Mouse (Mus musculus): ENCODE data around the gene Thada.

The Thada gene

GRCm38 (mm10) chr17:84465753-84466608 lies at the start of gene Thada:
TSS of gene Thada (minus strand) at chr17:84466205.
- DNase-seq (ENCODE audit: low read depth, low spot score) = peak; percentile 94

GRCm38 (mm10) chr17:84512516-84513085 lies 46.6 kb upstream of the Thada start:
- no peak for DNase-seq (ENCODE audit: low read depth, low spot score)

- DNase-seq (ENCODE audit: low read depth, low spot score) = peak; percentile 76
Measured at GRCm38 (mm10) chr17:84511682-84512515, 45.9 kb upstream of the Thada start, which contains the start of gene Plekhh2. TSS of gene Plekhh2 (plus strand) at chr17:84511895.

- DNase-seq (ENCODE audit: low read depth, low spot score) = no peak
Measured at GRCm38 (mm10) chr17:84510961-84511639, 45.1 kb upstream of the Thada start.

- no peak for DNase-seq (ENCODE audit: low read depth, low spot score)
Measured at GRCm38 (mm10) chr17:84510355-84510754, 44.4 kb upstream of the Thada start.

- DNase-seq (ENCODE audit: low read depth, low spot score) = no peak
Measured at GRCm38 (mm10) chr17:84509176-84509575, 43.2 kb upstream of the Thada start.

GRCm38 (mm10) chr17:84508736-84509135 lies 42.7 kb upstream of the Thada start:
- no peak for DNase-seq (ENCODE audit: low read depth, low spot score)

- DNase-seq (ENCODE audit: low read depth, low spot score) = no peak
Measured at GRCm38 (mm10) chr17:84505922-84506321, 39.9 kb upstream of the Thada start.

GRCm38 (mm10) chr17:84502341-84502740 lies 36.3 kb upstream of the Thada start:
- no peak for DNase-seq (ENCODE audit: low read depth, low spot score)

GRCm38 (mm10) chr17:84498639-84499038 lies 32.6 kb upstream of the Thada start:
- no peak for DNase-seq (ENCODE audit: low read depth, low spot score)

GRCm38 (mm10) chr17:84497972-84498604 lies 32.1 kb upstream of the Thada start:
- DNase-seq (ENCODE audit: low read depth, low spot score) = no peak

- DNase-seq (ENCODE audit: low read depth, low spot score) = no peak
Measured at GRCm38 (mm10) chr17:84497559-84497958, 31.6 kb upstream of the Thada start.

GRCm38 (mm10) chr17:84497026-84497425 lies 31.0 kb upstream of the Thada start:
- no peak for DNase-seq (ENCODE audit: low read depth, low spot score)

GRCm38 (mm10) chr17:84492255-84492880 lies 26.4 kb upstream of the Thada start:
- DNase-seq (ENCODE audit: low read depth, low spot score) = peak; percentile 47

- no peak for DNase-seq (ENCODE audit: low read depth, low spot score)
Measured at GRCm38 (mm10) chr17:84487415-84487814, 21.4 kb upstream of the Thada start.

GRCm38 (mm10) chr17:84483673-84484320 lies 17.8 kb upstream of the Thada start:
- DNase-seq (ENCODE audit: low read depth, low spot score) = no peak

GRCm38 (mm10) chr17:84482831-84483230 lies 16.8 kb upstream of the Thada start:
- no peak for DNase-seq (ENCODE audit: low read depth, low spot score)

- no peak for DNase-seq (ENCODE audit: low read depth, low spot score)
Measured at GRCm38 (mm10) chr17:84480464-84481355, 14.7 kb upstream of the Thada start.

- DNase-seq (ENCODE audit: low read depth, low spot score) = no peak
Measured at GRCm38 (mm10) chr17:84478276-84478675, 12.3 kb upstream of the Thada start.
